Mouse (Mus musculus): ENCODE results near the gene Scarf1. TPM values are rescaled to one million over a fixed set of nuclear protein-coding genes. Genes with fewer than 3 reads are reported as not detected.

Scarf1 gene
- polyA plus RNA-seq, 1 experiment from 2014 or later = 3.6 TPM

DNA sequence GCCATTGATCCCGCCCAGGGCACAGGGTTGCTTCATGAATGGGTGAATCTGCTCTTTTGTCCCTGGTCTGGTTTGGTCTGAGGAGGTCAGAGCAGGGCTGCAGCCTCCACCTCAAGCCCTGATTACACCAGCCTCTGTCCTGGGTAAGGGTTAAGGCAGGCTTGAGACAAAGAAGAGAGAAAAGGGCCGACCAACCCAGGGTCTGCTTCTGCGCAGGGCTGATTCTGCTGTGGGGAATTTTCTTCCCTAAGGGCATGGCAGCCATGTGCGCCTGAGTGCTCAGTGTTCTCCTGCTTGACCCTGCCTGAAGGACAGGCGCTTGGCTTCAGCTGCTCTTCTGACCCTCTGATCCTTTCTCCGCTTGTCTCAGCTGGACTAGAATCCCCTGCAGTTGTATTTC, 43.8 kb downstream of the Scarf1 start:
- Histone ChIP-seq H3K36me3 (ENCODE audit: control insufficient read depth, insufficient read depth) (no peaks in the 10 kb centered on the region), H3K4me3 (replicated peaks; ENCODE audit: low read length) (no peak overlapping the region), H3K4me1 (replicated peaks; ENCODE audit: control insufficient read depth, insufficient read depth, low read length) (peaks cover 2% of the 10 kb centered on the region), H3K4me2 (ENCODE audit: low read length) (no peak overlapping the region), H3K9ac (replicated peaks; ENCODE audit: low read depth, low read length) (no peak overlapping the region), H3K9me3 (ENCODE audit: control insufficient read depth, low read length) (no peaks in the 10 kb centered on the region), H3K27ac (ENCODE audit: low read length) (no peak overlapping the region), H3K27me3 (replicated peaks; ENCODE audit: control insufficient read depth, insufficient read depth, low read length) (no peaks in the 10 kb centered on the region)
- ATAC-seq = no peak
- WGBS = 87% methylated on average over 6 of the region's 6 CpGs

DNA sequence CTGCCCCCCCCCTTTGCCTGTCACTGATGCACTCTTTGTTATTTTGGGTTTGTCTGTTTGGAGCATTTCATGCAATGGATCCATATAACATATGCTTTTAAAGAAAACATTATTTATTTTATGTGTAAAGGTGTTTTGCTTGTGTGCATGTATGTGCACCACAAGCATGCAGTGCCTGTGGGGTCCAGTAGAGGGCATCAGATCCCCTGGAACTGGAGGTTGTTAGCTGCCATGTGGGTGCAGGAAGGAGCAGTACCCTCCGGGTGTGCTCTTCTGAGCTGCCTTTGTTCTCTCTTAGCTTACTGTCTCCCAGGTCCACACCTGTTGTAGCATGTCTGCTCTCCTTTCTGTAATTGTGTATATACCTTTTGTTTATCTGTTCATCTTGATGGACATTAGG, 44.8 kb downstream of the Scarf1 start:
- 100% methylated on average over 1 of the region's 1 CpGs for WGBS
- no peaks in the 10 kb centered on the region for H3K27me3 ChIP-seq (replicated peaks; ENCODE audit: control insufficient read depth, insufficient read depth, low read length)
- peaks cover 3% of the 10 kb centered on the region; the same call in 1 of the 2 replicates for H3K36me3 ChIP-seq (ENCODE audit: control insufficient read depth, insufficient read depth)
- no peaks in the 10 kb centered on the region for H3K9me3 ChIP-seq (ENCODE audit: control insufficient read depth, low read length)
- no peak for ATAC-seq
- H3K27ac ChIP-seq (ENCODE audit: low read length) = no peak overlapping the region
- H3K4me1 ChIP-seq (replicated peaks; ENCODE audit: control insufficient read depth, insufficient read depth, low read length) = no peaks in the 10 kb centered on the region
- H3K4me2 ChIP-seq (ENCODE audit: low read length) = no peak overlapping the region
- no peak overlapping the region for H3K4me3 ChIP-seq (replicated peaks; ENCODE audit: low read length)
- no peak overlapping the region for H3K9ac ChIP-seq (replicated peaks; ENCODE audit: low read depth, low read length)

DNA sequence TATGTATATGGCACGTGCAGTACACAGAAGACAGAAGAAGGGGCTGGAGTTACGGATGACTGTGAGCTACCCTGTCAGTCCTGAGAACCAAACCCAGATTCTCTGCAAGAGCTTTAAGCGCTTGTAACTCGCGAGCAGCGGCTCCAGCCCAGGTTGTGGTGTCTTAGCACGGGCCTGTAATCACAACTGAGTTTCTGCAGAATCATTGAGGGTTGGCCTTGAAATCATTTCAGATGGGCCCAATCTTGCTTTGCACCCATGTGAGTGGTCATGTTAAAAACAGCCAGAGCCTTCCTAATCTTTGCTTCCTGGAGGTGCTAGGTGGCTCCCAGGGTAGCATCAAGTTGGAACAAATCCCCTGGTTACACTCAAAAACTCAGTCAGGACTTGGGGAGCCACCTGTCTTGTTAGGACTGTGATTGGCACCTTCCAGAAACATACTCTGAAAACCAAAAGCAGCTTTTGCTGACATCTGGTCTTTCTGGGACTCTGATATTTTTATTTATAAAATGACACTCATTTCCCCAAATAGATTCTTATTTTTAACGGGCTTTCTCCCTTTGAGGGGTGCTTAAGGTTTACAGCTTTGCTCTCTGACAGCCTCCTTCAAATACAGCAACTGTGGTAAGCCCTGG, 46.6 kb downstream of the Scarf1 start:
- Histone ChIP-seq H3K4me2 (ENCODE audit: low read length) (no peak overlapping the region), H3K4me3 (replicated peaks; ENCODE audit: low read length) (no peak overlapping the region), H3K27me3 (replicated peaks; ENCODE audit: control insufficient read depth, insufficient read depth, low read length) (no peaks in the 10 kb centered on the region), H3K9me3 (ENCODE audit: control insufficient read depth, low read length) (no peaks in the 10 kb centered on the region), H3K36me3 (ENCODE audit: control insufficient read depth, insufficient read depth) (peaks cover 3% of the 10 kb centered on the region; the same call in 1 of the 2 replicates), H3K27ac (ENCODE audit: low read length) (no peak overlapping the region; the same call in 1 of the 2 replicates), H3K4me1 (replicated peaks; ENCODE audit: control insufficient read depth, insufficient read depth, low read length) (no peaks in the 10 kb centered on the region), H3K9ac (replicated peaks; ENCODE audit: low read depth, low read length) (no peak overlapping the region)
- WGBS = 86% methylated on average over 8 of the region's 8 CpGs
- ATAC-seq = no peak

DNA sequence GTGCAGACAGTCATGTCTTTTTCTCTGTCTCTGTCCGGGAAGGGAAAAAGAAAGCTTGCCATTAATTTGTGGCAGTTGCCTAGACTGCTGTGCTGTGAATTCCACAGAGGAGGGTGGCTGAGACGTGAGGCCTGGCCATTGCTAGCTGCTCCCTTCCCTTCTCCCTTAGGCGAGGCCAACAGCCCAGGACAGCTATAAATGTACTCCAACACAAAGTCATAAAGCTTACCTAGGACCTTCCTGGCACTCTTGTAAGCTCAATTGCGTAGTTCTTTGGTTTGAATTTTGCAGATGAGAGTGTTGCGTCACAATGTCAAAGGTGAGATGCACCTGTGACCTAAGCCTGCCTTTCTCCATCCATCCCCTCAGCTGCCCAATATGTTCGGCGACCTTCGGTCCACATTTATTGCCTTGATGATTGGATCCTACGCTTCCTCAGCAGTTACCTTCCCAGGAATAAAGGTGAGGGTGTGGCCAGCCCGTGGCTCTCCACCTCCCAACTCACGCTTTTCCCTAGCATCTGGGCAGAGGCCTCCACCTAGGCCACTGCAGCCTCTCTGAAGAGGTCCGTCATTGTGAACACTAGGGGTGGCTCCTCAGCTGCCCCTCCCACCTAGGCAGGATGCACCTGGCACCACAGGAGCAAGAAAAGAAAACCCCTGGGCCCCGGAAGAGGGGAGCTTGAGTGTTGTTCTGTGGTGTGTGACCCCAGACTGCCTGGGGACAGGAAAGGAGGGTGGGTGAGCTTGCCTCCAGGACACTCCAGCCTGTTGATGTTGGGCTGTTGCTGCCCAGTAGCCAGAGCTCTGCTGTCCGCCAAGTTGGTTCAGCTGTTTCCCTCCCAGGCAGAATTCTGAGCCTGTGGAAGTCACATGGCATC, 47.4 kb downstream of the Scarf1 start:
- H3K4me2 ChIP-seq (ENCODE audit: low read length) = no peak overlapping the region
- no peak for ATAC-seq
- H3K27ac ChIP-seq (ENCODE audit: low read length) = peak overlapping the region; percentile 41; the same call in 1 of the 2 replicates
- H3K27me3 ChIP-seq (replicated peaks; ENCODE audit: control insufficient read depth, insufficient read depth, low read length) = no peaks in the 10 kb centered on the region
- H3K4me3 ChIP-seq (replicated peaks; ENCODE audit: low read length) = no peak overlapping the region
- no peak overlapping the region for H3K9ac ChIP-seq (replicated peaks; ENCODE audit: low read depth, low read length)
- 75% methylated on average over 14 of the region's 14 CpGs for WGBS
- no peaks in the 10 kb centered on the region for H3K9me3 ChIP-seq (ENCODE audit: control insufficient read depth, low read length)
- H3K4me1 ChIP-seq (replicated peaks; ENCODE audit: control insufficient read depth, insufficient read depth, low read length) = no peaks in the 10 kb centered on the region
- H3K36me3 ChIP-seq (ENCODE audit: control insufficient read depth, insufficient read depth) = peaks cover 3% of the 10 kb centered on the region; the same call in 1 of the 2 replicates

DNA sequence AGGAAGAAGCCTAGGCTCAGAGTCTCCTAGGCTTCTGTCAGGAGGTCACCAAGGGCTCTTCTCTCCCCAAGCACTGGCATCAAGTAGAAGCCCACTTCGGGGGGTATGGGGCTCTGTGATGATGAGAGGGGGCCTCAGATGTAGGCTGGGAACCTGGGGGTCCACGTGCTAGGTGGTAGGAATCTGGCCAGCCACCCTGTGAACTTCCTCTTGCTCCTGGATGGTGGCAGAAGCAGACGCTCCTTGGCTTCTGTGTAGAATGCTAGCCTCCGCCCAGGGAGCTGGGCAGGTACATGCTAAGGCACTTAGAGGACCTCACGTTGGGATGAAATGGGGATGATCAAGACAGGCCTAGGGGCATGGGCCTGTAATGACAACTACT, 48.1 kb downstream of the Scarf1 start:
- no peak for ATAC-seq
- Histone ChIP-seq H3K4me1 (replicated peaks; ENCODE audit: control insufficient read depth, insufficient read depth, low read length) (no peaks in the 10 kb centered on the region), H3K9me3 (ENCODE audit: control insufficient read depth, low read length) (no peaks in the 10 kb centered on the region), H3K27ac (ENCODE audit: low read length) (no peak overlapping the region), H3K4me3 (replicated peaks; ENCODE audit: low read length) (no peak overlapping the region), H3K9ac (replicated peaks; ENCODE audit: low read depth, low read length) (no peak overlapping the region), H3K4me2 (ENCODE audit: low read length) (no peak overlapping the region), H3K36me3 (ENCODE audit: control insufficient read depth, insufficient read depth) (peaks cover 5% of the 10 kb centered on the region), H3K27me3 (replicated peaks; ENCODE audit: control insufficient read depth, insufficient read depth, low read length) (no peaks in the 10 kb centered on the region)
- 80% methylated on average over 5 of the region's 5 CpGs for WGBS

DNA sequence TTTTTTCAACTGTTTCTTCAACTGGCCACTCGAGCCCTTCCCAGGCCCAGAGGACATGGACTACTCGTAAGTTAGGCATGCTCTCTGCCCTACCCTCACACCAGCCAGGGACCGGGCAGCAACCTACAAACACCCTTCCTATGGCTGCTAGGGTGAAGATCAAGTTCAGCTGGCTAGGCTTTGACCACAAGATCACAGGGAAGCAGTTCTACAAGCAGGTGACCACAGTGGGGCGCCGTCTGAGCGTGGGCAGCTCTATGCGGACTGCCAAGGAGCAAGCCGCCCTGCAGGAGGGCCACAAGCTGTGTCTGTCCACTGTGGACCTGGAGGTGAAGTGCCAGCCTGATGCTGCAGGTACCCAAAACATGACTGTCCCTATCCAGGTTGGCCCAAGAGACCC, 49.5 kb downstream of the Scarf1 start:
- no peak overlapping the region for H3K4me3 ChIP-seq (replicated peaks; ENCODE audit: low read length)
- no peak for ATAC-seq
- no peak overlapping the region for H3K9ac ChIP-seq (replicated peaks; ENCODE audit: low read depth, low read length)
- H3K4me1 ChIP-seq (replicated peaks; ENCODE audit: control insufficient read depth, insufficient read depth, low read length) = no peaks in the 10 kb centered on the region
- 84% methylated on average over 8 of the region's 8 CpGs for WGBS
- H3K36me3 ChIP-seq (ENCODE audit: control insufficient read depth, insufficient read depth) = peaks cover 9% of the 10 kb centered on the region
- no peaks in the 10 kb centered on the region for H3K9me3 ChIP-seq (ENCODE audit: control insufficient read depth, low read length)
- H3K4me2 ChIP-seq (ENCODE audit: low read length) = no peak overlapping the region
- no peak overlapping the region for H3K27ac ChIP-seq (ENCODE audit: low read length)
- no peaks in the 10 kb centered on the region for H3K27me3 ChIP-seq (replicated peaks; ENCODE audit: control insufficient read depth, insufficient read depth, low read length)

DNA sequence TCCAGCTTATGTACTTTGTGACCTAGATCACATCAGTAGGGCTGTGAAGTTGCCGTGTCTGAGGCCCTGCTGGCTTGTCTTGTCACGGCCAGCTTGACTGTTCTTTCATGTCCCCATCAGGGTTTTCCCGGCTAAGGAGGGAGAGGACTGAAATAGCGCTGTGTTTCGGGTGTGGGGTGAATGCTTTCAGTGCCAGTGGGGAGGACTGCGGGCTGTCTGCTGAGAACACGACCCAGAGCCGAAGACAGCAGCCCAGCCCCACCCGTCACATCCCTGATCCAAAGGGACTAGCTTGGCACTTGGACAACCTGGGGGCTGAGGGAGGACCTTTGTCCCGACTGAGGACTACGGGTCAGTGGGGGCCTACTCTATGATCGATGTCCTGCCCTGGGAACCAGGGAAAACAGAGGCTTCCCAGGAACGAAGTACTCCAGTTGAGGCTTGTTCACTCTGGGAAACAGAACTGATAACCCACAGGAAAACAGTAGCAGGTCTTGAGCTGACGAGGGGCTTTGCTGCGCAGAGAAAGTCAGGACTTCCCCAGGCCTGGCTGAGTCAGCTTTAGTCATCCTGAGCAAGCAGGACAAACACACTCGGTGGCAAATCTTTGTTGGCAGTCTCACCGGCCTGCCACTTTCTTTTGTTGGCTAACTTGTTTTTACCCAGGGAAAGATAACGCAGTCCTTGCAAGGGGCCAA, 50.7 kb downstream of the Scarf1 start:
- no peak overlapping the region for H3K27ac ChIP-seq (ENCODE audit: low read length)
- H3K27me3 ChIP-seq (replicated peaks; ENCODE audit: control insufficient read depth, insufficient read depth, low read length) = no peaks in the 10 kb centered on the region
- H3K9ac ChIP-seq (replicated peaks; ENCODE audit: low read depth, low read length) = no peak overlapping the region
- no peak overlapping the region for H3K4me3 ChIP-seq (replicated peaks; ENCODE audit: low read length)
- H3K4me1 ChIP-seq (replicated peaks; ENCODE audit: control insufficient read depth, insufficient read depth, low read length) = no peaks in the 10 kb centered on the region
- WGBS = 74% methylated on average over 18 of the region's 18 CpGs
- no peaks in the 10 kb centered on the region for H3K9me3 ChIP-seq (ENCODE audit: control insufficient read depth, low read length)
- peaks cover 15% of the 10 kb centered on the region for H3K36me3 ChIP-seq (ENCODE audit: control insufficient read depth, insufficient read depth)
- H3K4me2 ChIP-seq (ENCODE audit: low read length) = no peak overlapping the region
- no peak for ATAC-seq

DNA sequence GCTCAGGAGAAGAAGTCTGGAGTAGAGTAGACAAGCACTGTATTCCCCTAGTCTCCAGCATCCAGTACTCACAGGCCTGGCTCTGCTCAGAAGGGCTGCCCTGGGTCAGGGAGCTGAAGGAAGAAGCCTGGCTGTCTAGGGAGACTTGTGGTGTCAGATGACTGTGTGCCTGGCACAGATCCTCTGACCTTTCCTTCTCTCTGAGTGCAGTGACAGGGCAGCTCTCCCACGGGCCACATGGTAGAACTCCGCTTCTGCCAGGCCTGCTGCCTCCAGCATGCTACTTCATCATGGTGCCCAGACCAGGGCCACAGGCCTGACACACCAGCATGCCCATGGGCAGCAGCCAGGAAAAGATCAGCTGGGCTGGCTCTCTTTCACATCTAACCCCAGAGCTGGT, 52.5 kb downstream of the Scarf1 start:
- no peaks in the 10 kb centered on the region for H3K27me3 ChIP-seq (replicated peaks; ENCODE audit: control insufficient read depth, insufficient read depth, low read length)
- H3K9ac ChIP-seq (replicated peaks; ENCODE audit: low read depth, low read length) = no peak overlapping the region
- no peak for ATAC-seq
- no peak overlapping the region for H3K4me3 ChIP-seq (replicated peaks; ENCODE audit: low read length)
- no peak overlapping the region for H3K4me2 ChIP-seq (ENCODE audit: low read length)
- no peak overlapping the region for H3K27ac ChIP-seq (ENCODE audit: low read length)
- H3K36me3 ChIP-seq (ENCODE audit: control insufficient read depth, insufficient read depth) = peaks cover 22% of the 10 kb centered on the region
- WGBS = 82% methylated on average over 2 of the region's 2 CpGs
- H3K4me1 ChIP-seq (replicated peaks; ENCODE audit: control insufficient read depth, insufficient read depth, low read length) = no peaks in the 10 kb centered on the region
- no peaks in the 10 kb centered on the region for H3K9me3 ChIP-seq (ENCODE audit: control insufficient read depth, low read length)

Data from forebrain, embryonic 16.5 days (tissue).